Mouse (Mus musculus): Measurements from ENCODE around the gene Pkm.

DNA sequence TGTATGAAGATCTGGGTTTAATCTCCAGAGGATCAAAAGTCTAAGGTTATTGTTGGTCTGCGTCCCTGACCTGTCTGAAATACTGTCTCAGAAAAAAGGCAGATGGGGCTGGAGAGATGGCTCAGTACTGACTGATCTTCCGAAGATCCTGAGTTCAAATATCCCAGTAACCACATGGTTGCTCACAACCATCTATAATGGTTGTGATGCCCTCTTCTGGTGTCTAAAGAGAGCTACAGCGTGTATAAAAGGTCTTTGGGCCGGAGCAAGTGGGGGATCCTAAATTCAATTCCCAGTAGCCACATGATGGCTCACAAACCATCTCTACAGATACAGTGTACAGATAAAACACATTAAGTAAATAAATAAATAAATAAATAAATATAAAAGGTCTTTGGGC, 13.0 kb downstream of the Pkm start:
- TF ChIP-seq GATA1 (IDR thresholded peaks at IDR 0.05; ENCODE audit: borderline replicate concordance, low read length) (no peak), FLI1 (IDR thresholded peaks at IDR 0.05; ENCODE audit: low read length) (no peak)
